Mouse (Mus musculus): ENCODE measurements at regions not wholly inside any gene's neighbourhood (a gene's known extent, or its start where the extent isn't known, plus 50 kb on each side); places are given as distances from the start of the nearest gene placed in this dataset.

- DNase-seq, result no peak
Observed at GRCm38 (mm10) chr1:193626924-193627849, 257.1 kb upstream of the Camk1g start.

DNA sequence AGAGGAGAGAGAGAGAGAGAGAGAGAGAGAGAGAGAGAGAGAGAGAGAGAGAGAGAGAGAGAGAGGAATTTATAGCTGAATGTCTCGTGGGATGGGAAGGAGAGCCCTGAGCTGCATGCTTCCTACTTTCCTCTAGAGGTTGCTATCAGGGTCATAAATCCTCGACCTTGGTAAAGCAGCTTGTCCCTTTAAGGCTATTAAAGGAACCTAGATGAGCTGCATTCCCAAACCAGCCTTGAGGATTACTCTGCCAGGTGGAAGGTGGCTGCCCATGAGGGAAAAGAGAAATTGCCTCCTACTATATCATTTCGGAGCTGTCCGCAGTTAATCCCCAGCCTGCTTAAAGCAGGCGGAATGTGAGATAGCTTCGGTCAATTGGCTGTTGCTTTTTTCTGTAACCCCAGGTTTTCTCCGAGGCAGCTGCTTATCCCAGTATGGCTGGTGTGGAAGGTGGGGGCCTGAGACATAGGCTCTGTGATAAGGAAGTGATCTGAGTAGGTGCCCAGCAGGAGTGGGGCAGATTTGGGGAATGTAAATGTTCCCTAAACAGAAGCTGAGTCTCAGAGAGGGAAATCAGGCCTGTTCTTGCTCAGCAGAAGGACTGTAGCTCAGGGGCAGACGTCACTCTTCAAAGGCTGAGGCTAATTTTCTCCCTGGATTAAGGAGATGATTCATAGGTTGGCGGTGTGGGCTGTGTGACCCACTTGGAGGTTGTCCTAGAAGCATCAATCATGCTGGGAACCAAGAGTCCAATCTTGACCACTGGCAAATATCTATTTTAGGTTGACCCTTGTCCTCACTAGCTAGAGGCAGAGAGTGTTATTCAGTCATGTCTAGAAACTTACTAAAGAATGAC lies 255.2 kb upstream of the Camk1g start:
- peak; percentile 64 for DNase-seq

GRCm38 (mm10) chr1:193623571-193623970 lies 253.5 kb upstream of the Camk1g start:
- DNase-seq, result no peak

- no peak for DNase-seq
Observed at GRCm38 (mm10) chr1:193618250-193618649, 248.2 kb upstream of the Camk1g start.

DNA sequence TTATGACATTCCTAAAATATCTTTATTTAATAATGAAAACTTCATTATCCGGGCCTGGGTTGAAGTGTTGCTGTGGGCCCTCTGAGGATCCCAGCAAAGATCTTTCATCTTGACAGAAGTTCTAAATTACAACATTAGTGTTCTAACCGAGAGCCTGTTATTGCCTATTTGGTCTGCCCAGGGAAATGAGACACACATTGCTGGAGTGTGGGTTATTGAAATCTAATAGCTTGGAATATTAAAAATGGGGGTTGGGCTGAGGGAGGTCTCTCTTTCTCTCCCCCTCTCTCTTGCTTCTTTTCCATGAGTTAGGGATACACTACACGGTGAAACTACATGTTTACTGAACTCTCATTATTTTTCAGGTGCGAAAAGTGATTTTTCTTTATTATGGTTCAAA lies 240.4 kb upstream of the Camk1g start:
- DNase-seq, result no peak

GRCm38 (mm10) chr1:193599895-193600294 lies 229.8 kb upstream of the Camk1g start:
- DNase-seq, result no peak

GRCm38 (mm10) chr1:193599163-193599562 lies 229.1 kb upstream of the Camk1g start:
- peak; percentile 21 for DNase-seq

DNA sequence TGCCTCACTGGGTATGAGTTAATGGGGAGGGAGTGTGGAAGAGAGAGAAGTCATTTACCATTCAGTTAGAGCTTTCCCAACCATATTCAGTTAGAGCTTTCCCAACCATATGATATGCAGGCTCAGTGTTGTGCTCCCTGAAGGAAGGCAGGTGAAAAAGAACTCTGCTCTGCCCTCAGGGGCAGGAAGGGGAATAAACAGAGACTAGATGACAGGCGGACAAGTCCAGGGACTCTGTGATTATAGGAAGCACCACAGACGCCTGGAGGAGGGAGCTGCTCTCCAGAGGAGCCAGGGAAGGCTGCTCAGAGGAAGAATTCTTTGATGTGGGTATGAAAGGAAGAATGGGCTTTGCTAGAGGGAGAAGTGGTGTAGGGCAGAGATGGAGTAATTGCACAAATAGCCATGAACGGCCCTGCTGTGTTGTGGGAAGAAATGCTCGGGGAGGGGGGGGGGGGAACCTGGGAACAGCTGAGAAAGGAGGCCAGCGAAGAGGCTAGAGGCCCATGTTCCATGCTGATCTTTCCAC lies 220.3 kb upstream of the Camk1g start:
- DNase-seq, result no peak

DNA sequence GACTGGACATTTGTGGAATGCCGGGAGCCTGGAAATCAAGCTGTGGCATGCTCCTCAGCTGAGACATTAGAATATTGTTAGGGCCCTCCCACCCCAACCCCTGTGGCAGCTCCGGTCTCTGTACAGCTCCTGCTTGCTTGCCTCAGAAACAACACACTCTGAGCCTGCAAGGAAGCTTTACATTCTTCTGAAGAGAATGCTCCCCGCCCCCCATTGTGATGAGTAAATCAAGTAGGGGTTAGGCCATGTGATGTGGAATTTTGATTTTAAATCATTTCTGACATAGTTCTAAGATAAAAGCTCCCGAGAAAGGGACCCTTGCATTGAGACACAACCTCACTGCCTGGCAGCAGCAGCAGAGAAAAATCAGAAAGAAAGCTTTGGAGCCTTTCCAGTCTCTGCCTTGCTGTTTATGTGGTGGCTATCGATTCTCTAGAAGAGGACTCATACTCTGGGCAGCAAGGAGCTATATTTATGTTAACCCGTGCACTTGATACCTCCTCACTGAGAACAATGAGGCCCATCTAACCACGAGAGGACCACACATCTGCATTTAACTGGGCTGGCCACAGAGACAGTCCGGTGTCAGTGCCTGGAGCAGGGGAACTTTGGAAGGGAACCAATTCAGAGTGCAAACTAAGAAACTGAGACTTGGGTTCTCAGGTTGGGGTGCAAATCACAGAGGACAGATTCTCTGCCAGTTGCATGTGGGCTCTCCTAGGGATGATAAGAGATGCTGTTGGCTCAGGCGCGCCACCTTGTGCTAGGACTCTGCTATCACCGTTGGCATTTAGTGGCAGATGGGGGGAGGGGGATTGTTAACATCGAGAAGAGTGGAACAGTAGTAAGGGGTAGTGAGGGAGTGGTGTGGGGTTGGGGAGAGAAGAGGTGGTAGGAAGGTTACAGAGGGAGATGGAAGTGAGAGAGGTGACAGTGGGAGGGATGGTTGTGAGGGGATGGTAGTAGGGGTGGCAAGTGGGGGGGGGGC lies 218.7 kb upstream of the Camk1g start:
- peak; percentile 78 for DNase-seq

DNA sequence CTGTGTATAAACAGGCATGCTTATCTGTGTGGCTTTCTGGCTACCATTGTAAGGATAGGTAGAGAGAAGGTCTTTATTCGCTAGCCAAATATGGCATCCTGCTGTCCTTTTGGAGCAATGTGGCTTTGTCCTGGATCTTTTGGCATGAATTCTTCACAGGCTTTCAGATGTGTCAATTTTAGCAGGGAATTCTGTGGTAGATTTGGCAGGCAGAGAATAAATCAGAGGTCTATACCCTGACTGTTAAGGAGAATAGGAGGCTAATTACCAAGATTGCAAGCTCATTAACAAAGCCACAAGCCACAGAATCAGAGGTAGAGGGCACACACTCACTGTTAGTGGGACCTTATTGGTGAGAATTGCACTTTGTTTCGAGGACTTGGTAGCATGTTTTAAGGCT lies 217.2 kb upstream of the Camk1g start:
- no peak for DNase-seq

DNA sequence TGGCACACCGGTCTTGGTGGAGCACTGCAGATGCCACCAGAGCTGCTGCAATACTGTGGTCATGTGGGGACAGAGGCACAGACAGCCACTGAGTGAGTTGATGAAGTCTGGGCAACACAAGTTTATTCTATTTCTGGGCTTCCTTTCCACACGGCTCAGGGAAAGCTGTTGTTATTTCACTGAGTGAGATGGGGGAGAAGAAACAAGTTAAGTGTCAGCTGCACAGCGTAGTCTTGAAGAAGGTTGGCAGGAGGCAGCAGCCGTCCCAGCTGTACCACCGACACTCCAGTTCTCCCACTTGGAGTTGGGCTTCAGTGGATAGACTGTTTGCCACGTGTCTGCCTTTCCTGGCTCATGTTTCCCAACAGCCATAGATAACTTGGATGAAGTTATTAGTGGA lies 216.8 kb upstream of the Camk1g start:
- no peak for DNase-seq

DNA sequence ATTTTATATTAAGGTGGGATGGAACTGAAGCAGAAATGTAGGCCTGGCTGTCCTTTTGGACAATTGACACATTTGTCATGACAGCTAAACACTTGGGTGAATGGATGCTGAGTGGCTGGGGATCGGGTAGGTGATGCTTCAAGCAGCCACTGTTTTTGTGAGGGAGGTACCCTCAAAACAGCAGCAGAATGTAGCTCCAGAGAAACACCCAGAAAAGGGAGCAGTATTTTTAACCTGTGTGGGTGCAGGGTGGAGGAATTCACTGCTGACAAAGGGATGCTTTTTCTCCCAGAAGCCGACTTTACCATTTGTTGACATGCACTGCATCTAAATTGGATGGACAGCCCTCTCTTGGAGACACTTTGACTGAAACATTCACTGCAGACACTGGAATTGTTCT lies 213.7 kb upstream of the Camk1g start:
- no peak for DNase-seq

DNA sequence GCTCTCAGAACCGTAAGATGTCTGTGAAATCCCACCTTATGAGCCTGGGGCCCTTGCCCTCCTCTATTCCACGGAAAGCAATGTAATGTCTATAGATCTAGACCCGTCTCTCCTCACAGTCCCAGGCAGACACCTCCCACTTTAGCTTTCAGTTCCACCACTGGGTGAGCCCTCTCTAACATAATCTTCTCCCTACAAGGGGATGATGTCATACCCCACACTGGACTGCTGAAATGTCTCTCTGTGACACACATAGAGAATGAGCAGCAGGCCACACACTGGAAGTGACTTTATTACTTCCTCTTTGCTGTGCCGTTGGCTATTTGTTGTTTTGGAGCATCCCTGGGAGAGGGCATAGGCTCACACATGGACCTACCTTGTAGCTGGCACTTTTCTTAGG lies 210.3 kb upstream of the Camk1g start:
- no peak for DNase-seq

- DNase-seq, result no peak
Observed at GRCm38 (mm10) chr1:193579671-193580070, 209.6 kb upstream of the Camk1g start.

DNA sequence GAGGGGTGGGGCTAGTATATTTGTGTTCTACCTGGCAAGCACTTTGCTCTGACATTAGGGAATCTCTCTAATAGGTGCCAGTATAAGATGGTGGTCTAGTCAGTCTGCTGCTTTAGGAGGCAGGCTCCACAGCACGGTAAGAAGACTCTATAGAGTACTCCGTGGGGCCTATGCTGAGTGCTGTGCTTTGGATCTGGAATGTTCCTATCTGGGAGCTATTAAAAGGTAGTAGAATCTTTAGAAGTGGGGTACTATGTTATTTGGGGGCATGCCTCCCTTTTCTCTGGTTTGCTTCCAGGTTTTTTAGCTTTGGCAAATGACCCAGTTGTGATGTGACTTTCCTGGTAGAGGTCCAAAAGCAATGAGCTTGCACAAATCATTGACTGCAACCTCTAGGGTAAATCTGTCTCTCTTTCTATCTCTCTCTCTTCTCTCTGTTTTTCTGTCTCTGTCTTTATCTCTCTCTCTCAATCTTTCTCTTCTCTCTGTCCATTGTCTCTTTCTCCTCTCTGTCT lies 208.6 kb upstream of the Camk1g start:
- peak; percentile 16 for DNase-seq

DNA sequence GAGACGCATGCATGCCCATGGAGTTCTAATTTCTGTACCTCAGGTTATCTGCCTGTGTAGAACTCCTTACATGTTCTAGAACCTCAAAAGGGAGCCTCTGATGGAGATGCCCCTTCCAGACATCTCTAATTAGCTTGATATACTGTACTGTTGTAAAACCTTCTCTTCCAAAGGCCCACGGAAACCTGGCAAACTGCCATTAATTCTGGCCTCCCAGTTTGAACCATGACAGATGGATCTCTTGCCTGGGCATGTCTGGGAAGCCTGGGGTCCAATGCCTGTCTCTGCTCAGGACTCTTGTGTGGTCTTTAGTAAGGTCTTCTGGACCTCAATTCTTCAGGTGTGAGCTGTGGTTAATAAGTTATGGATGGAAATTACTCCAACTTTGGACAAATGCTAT lies 207.7 kb upstream of the Camk1g start:
- DNase-seq, result no peak

- peak; percentile 79 for DNase-seq
Observed at GRCm38 (mm10) chr1:193575986-193576713, 206.1 kb upstream of the Camk1g start.

- DNase-seq, result no peak
Observed at GRCm38 (mm10) chr1:193572827-193573226, 202.7 kb upstream of the Camk1g start.

DNA sequence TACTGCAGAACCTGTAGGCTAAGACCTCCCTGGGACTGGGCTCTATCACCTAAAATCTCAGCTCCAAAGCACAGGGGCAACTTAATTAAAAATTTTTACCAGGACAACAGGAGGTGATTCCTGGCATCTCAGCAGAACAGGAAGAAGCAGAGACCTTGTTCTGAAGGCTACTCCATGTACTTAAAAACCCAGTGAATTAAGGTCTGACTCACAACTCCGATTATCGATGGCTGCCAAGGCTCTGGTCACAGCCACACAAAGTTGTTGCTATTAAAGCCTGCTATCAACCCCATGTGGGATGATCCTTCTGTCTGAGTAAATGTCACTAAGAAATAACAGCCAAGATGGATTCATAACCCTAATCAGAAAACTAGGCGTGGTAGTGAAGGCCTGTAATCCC lies 202.3 kb upstream of the Camk1g start:
- peak; percentile 11 for DNase-seq

- DNase-seq, result no peak
Observed at GRCm38 (mm10) chr1:193571088-193571487, 201.0 kb upstream of the Camk1g start.
